Mouse (Mus musculus): ENCODE data around the gene Gm44503.

Gm44503 gene

GRCm38 (mm10) chr9:72958521-72959450 lies at the start of gene Gm44503, which contains the start of gene Dyx1c1:
Gene Gm44503, plus strand, starts transcription at chr9:72958852.
Gene Dyx1c1, plus strand, starts transcription at chr9:72958785.
- DNase-seq (ENCODE audit: inconsistent ontology term) = peak; percentile 74

- no peak for DNase-seq (ENCODE audit: inconsistent ontology term)
These were observed 47.3 kb upstream of the Gm44503 start for GRCm38 (mm10) chr9:72911381-72911780.

- no peak for DNase-seq (ENCODE audit: inconsistent ontology term)
These were observed 45.1 kb upstream of the Gm44503 start for GRCm38 (mm10) chr9:72913551-72913950.

GRCm38 (mm10) chr9:72915728-72916127 lies 42.9 kb upstream of the Gm44503 start:
- no peak for DNase-seq (ENCODE audit: inconsistent ontology term)

- DNase-seq (ENCODE audit: inconsistent ontology term) = no peak
These were observed 35.6 kb upstream of the Gm44503 start for GRCm38 (mm10) chr9:72923068-72923467.

- DNase-seq (ENCODE audit: inconsistent ontology term) = peak; percentile 69
These were observed 33.4 kb upstream of the Gm44503 start, which contains the start of gene Pygo1 for GRCm38 (mm10) chr9:72925021-72925934. Gene Pygo1, plus strand, starts transcription at chr9:72925645.

- no peak for DNase-seq (ENCODE audit: inconsistent ontology term)
These were observed 32.8 kb upstream of the Gm44503 start for GRCm38 (mm10) chr9:72925935-72926258.

GRCm38 (mm10) chr9:72931166-72931790 lies 27.4 kb upstream of the Gm44503 start:
- no peak for DNase-seq (ENCODE audit: inconsistent ontology term)

- DNase-seq (ENCODE audit: inconsistent ontology term) = no peak
These were observed 23.3 kb upstream of the Gm44503 start for GRCm38 (mm10) chr9:72935309-72935708.

GRCm38 (mm10) chr9:72936301-72936700 lies 22.4 kb upstream of the Gm44503 start:
- no peak for DNase-seq (ENCODE audit: inconsistent ontology term)

- DNase-seq (ENCODE audit: inconsistent ontology term) = no peak
These were observed 15.2 kb upstream of the Gm44503 start for GRCm38 (mm10) chr9:72943424-72943823.

GRCm38 (mm10) chr9:72944286-72944685 lies 14.4 kb upstream of the Gm44503 start:
- no peak for DNase-seq (ENCODE audit: inconsistent ontology term)

GRCm38 (mm10) chr9:72947010-72947409 lies 11.6 kb upstream of the Gm44503 start:
- DNase-seq (ENCODE audit: inconsistent ontology term) = no peak

GRCm38 (mm10) chr9:72949572-72949971 lies 9.1 kb upstream of the Gm44503 start:
- no peak for DNase-seq (ENCODE audit: inconsistent ontology term)

GRCm38 (mm10) chr9:72954746-72955145 lies 3.9 kb upstream of the Gm44503 start:
- no peak for DNase-seq (ENCODE audit: inconsistent ontology term)

GRCm38 (mm10) chr9:72955546-72955945 lies 3.1 kb upstream of the Gm44503 start:
- DNase-seq (ENCODE audit: inconsistent ontology term) = no peak

- DNase-seq (ENCODE audit: inconsistent ontology term) = no peak
These were observed 2.7 kb downstream of the Gm44503 start for GRCm38 (mm10) chr9:72961346-72961745.

- DNase-seq (ENCODE audit: inconsistent ontology term) = no peak
These were observed 3.3 kb downstream of the Gm44503 start for GRCm38 (mm10) chr9:72961959-72962358.

GRCm38 (mm10) chr9:72968349-72969061 lies 9.9 kb downstream of the Gm44503 start:
- DNase-seq (ENCODE audit: inconsistent ontology term) = peak; percentile 69

- DNase-seq (ENCODE audit: inconsistent ontology term) = no peak
These were observed 11.2 kb downstream of the Gm44503 start for GRCm38 (mm10) chr9:72969874-72970273.

GRCm38 (mm10) chr9:72972435-72972834 lies 13.8 kb downstream of the Gm44503 start:
- no peak for DNase-seq (ENCODE audit: inconsistent ontology term)
